Mouse (Mus musculus): ENCODE measurements around the gene Pbrm1.

Pbrm1 gene

DNA sequence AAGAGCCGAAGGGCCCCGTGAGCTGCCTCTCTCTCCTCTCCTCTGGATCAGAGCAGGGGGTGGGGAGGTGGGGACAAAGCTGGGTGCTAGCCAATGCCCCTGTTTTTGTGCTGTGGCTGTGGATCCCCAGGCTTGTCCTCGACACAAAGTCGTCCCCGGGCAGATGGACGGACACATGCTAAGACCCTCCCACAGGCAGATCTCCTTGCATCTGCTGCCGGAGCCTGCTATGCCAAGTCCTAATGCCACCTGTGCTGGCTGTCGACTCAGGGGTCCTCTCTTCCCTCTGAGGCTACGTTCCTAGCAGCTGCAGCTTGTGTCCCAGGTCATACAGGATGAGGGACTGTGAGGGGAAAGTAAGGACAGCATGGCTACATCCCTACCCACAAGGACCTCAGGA, 147.9 kb downstream of the Pbrm1 start:
- no peak for DNase-seq (ENCODE audit: low spot score)

DNA sequence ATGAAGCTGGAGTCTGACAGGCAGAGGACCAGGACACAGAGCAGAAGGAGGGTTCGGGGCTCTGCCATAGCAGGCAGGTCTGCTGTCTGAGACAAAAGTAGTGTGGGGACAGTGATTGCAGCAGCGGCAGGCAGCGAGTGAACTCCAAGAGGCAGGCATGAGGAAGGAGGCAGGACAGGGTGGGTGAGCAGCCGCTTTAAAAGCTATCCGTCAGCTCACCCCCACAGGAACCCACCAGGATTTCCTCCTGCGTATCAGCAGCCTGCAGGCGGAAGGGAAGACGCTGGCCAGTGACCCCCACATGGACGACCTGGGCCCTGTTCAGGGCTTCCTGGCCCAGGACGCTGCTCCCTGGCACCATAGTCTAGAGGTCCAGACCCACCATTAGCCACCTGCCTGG, 149.5 kb downstream of the Pbrm1 start, which contains the start of gene Stab1:
TSS of gene Stab1 (minus strand) at position 217 of the 400 bp plus-strand sequence.
- no peak for DNase-seq (ENCODE audit: low spot score)

DNA sequence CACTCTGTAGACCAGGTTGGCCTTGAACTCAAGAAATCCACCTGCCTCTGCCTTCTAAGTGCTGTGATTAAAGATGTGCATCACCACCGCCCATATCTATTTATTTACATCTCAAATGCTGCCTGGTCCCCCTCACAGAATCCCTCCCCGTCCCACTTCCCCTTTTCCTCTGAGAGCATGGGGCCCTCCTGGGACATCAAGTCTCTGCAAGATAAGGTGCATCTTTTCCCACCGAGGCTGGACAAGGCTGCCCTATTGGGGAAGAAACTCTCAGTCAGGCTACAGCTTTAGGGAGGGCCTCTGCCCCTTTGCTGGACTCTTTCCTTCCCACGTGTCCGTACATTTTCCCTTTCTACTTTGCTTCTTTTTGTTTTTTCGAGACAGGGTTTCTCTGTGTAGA, 150.6 kb downstream of the Pbrm1 start:
- no peak for DNase-seq (ENCODE audit: low spot score)

DNA sequence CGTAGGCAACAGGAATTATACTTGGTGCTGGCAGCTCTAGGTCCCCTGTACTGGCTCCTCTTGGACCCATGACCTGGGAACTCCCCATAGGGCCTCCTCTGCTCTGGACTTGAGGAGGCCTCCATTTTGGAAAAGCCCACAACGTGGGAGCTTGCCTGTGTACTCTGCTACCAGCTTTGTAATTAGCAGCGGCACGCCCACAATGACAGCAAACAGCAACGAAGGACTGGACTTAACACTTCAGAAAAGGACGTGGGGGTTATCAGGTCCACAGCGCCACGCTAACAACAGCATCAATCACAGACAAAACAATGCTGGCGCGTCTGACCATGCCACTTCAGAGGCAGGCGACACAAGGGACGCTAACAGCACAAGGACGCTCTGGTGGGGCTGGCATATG, 152.0 kb downstream of the Pbrm1 start:
- no peak for DNase-seq (ENCODE audit: low spot score)
